Mouse (Mus musculus): Measurements from ENCODE around the gene Olfr700. TPM values are rescaled to one million over a fixed set of nuclear protein-coding genes. Genes with fewer than 3 reads are reported as not detected.
A peak's percentile ranks its signal among the peaks of the same experiment; 100 is the strongest.
"Not testable (repeated sequence)": the region's sequence is repeated elsewhere in the genome, so short reads cannot be mapped to it uniquely, and the experiment has no call there.

Olfr700 gene
- not detected in 3 replicates for total RNA-seq (2017)

GRCm38 (mm10) chr7:106808734-106809133 lies at the start of gene Olfr700:
Gene Olfr700, minus strand, starts transcription at chr7:106808834.
- no peak for ATAC-seq (replicated peaks; ENCODE audit: insufficient number of reproducible peaks, low FRiP score, low TSS enrichment, poor library complexity, severe bottlenecking)

GRCm38 (mm10) chr7:106843060-106843459 lies 34.4 kb upstream of the Olfr700 start, which contains the start of gene Olfr703:
Gene Olfr703, plus strand, starts transcription at chr7:106843360.
- ATAC-seq (replicated peaks; ENCODE audit: insufficient number of reproducible peaks, low FRiP score, low TSS enrichment, poor library complexity, severe bottlenecking): no peak

- ATAC-seq (replicated peaks; ENCODE audit: insufficient number of reproducible peaks, low FRiP score, low TSS enrichment, poor library complexity, severe bottlenecking): no peak
These were observed 25.2 kb upstream of the Olfr700 start, which contains the start of gene Olfr702 for GRCm38 (mm10) chr7:106833793-106834192. Gene Olfr702, minus strand, starts transcription at chr7:106833893.

- ATAC-seq (replicated peaks; ENCODE audit: insufficient number of reproducible peaks, low FRiP score, low TSS enrichment, poor library complexity, severe bottlenecking): no peak
These were observed 9.8 kb upstream of the Olfr700 start for GRCm38 (mm10) chr7:106818414-106818813.

- no peak for ATAC-seq (replicated peaks; ENCODE audit: insufficient number of reproducible peaks, low FRiP score, low TSS enrichment, poor library complexity, severe bottlenecking)
These were observed 7.1 kb upstream of the Olfr700 start for GRCm38 (mm10) chr7:106815775-106816174.

- ATAC-seq (replicated peaks; ENCODE audit: insufficient number of reproducible peaks, low FRiP score, low TSS enrichment, poor library complexity, severe bottlenecking): 0 out of 2 replicates have a peak, but pooled peaks have one; percentile 9
These were observed 5.2 kb upstream of the Olfr700 start, which contains the start of gene Olfr701 for GRCm38 (mm10) chr7:106813829-106814228. Gene Olfr701, plus strand, starts transcription at chr7:106814129.

GRCm38 (mm10) chr7:106793098-106793497 lies 15.5 kb downstream of the Olfr700 start, which contains the start of gene Olfr699:
Gene Olfr699, minus strand, starts transcription at chr7:106793198.
- ATAC-seq (replicated peaks; ENCODE audit: insufficient number of reproducible peaks, low FRiP score, low TSS enrichment, poor library complexity, severe bottlenecking): no peak

GRCm38 (mm10) chr7:106788330-106788729 lies 20.3 kb downstream of the Olfr700 start:
- ATAC-seq (replicated peaks; ENCODE audit: insufficient number of reproducible peaks, low FRiP score, low TSS enrichment, poor library complexity, severe bottlenecking): no peak

- ATAC-seq (replicated peaks; ENCODE audit: insufficient number of reproducible peaks, low FRiP score, low TSS enrichment, poor library complexity, severe bottlenecking): not testable (repeated sequence)
These were observed 47.6 kb downstream of the Olfr700 start for GRCm38 (mm10) chr7:106761008-106761407.

GRCm38 (mm10) chr7:106758800-106759199 lies 49.8 kb downstream of the Olfr700 start:
- ATAC-seq (replicated peaks; ENCODE audit: insufficient number of reproducible peaks, low FRiP score, low TSS enrichment, poor library complexity, severe bottlenecking): 0 out of 2 replicates have a peak, but pooled peaks have one; percentile 71

Other genes with a start within 250 kb of the Olfr700 start
- gene Olfr693, start 128.2 kb downstream of the Olfr700 start, total RNA-seq (2017): not detected in 3 replicates
- gene Olfr694, start 117.0 kb downstream of the Olfr700 start, total RNA-seq (2017): not detected in 3 replicates
- not detected in 3 replicates for gene Olfr695, start 92.4 kb downstream of the Olfr700 start, total RNA-seq (2017)
- gene Olfr697, start 66.4 kb downstream of the Olfr700 start, total RNA-seq (2017): not detected in 3 replicates
- not detected in 3 replicates for gene Olfr698, start 53.4 kb downstream of the Olfr700 start, total RNA-seq (2017)
- gene Olfr699, start 15.6 kb downstream of the Olfr700 start, total RNA-seq (2017): not detected in 3 replicates
- not detected in 3 replicates for gene Olfr701, start 5.3 kb upstream of the Olfr700 start, total RNA-seq (2017)
- gene Olfr702, start 25.1 kb upstream of the Olfr700 start, total RNA-seq (2017): not detected in 3 replicates
- not detected in 3 replicates for gene Olfr703, start 34.5 kb upstream of the Olfr700 start, total RNA-seq (2017)
- gene Olfr704, start 54.4 kb upstream of the Olfr700 start, total RNA-seq (2017): not detected in 3 replicates
- not detected in 3 replicates for gene Olfr705, start 68.1 kb upstream of the Olfr700 start, total RNA-seq (2017)
- gene Olfr706, start 79.3 kb upstream of the Olfr700 start, total RNA-seq (2017): not detected in 3 replicates
- not detected in 3 replicates for gene Olfr707, start 92.4 kb upstream of the Olfr700 start, total RNA-seq (2017)
- gene Olfr1532-ps1, start 99.2 kb upstream of the Olfr700 start, total RNA-seq (2017): not detected in 3 replicates
- gene Olfr709-ps1, start 123.4 kb upstream of the Olfr700 start, total RNA-seq (2017): not detected in 3 replicates
- not detected in 3 replicates for gene Olfr710, start 139.5 kb upstream of the Olfr700 start, total RNA-seq (2017)
- not detected in 3 replicates for gene Olfr6, start 155.1 kb upstream of the Olfr700 start, total RNA-seq (2017)
- gene Olfr711, start 166.6 kb upstream of the Olfr700 start, total RNA-seq (2017): not detected in 3 replicates
- not detected in 3 replicates for gene Olfr2, start 197.2 kb upstream of the Olfr700 start, total RNA-seq (2017)
- gene Olfr713, start 222.3 kb upstream of the Olfr700 start, total RNA-seq (2017): not detected in 3 replicates

All from monocyte, adult 5-6 weeks (primary cell).